Mouse (Mus musculus) layer of hippocampus, adult 9-10 months (tissue): Measurements from ENCODE around the gene Gca.

Experiments
- DNase-seq: peaks from one replicate; pipeline ENCODE4 v3.0.0; 2022; ENCODE audit warnings: low spot score

Gca gene

GRCm38 (mm10) chr2:62664135-62664670 lies at the start of gene Gca:
Gene Gca (plus strand): TSS chr2:62664285.
- DNase-seq, result peak; percentile 68

- DNase-seq, result no peak
These were observed 45.1 kb upstream of the Gca start for GRCm38 (mm10) chr2:62618934-62619341.

GRCm38 (mm10) chr2:62619679-62620078 lies 44.4 kb upstream of the Gca start:
- no peak for DNase-seq

- DNase-seq, result no peak
These were observed 41.1 kb upstream of the Gca start for GRCm38 (mm10) chr2:62623024-62623441.

GRCm38 (mm10) chr2:62627728-62628127 lies 36.4 kb upstream of the Gca start:
- no peak for DNase-seq

- DNase-seq, result peak; percentile 40
These were observed 35.7 kb upstream of the Gca start for GRCm38 (mm10) chr2:62628356-62628755.

GRCm38 (mm10) chr2:62630446-62630845 lies 33.6 kb upstream of the Gca start:
- peak; percentile 30 for DNase-seq

GRCm38 (mm10) chr2:62639869-62640268 lies 24.2 kb upstream of the Gca start:
- no peak for DNase-seq

- no peak for DNase-seq
These were observed 20.4 kb upstream of the Gca start for GRCm38 (mm10) chr2:62643405-62644305.

- no peak for DNase-seq
These were observed 19.2 kb upstream of the Gca start for GRCm38 (mm10) chr2:62644891-62645290.

GRCm38 (mm10) chr2:62645475-62645874 lies 18.6 kb upstream of the Gca start:
- DNase-seq, result no peak

GRCm38 (mm10) chr2:62646014-62646645 lies 18.0 kb upstream of the Gca start, which contains the start of gene Ifih1:
Gene Ifih1 (minus strand): TSS chr2:62646255.
- no peak for DNase-seq

GRCm38 (mm10) chr2:62646671-62647289 lies 17.3 kb upstream of the Gca start:
- no peak for DNase-seq

- no peak for DNase-seq
These were observed 12.2 kb upstream of the Gca start for GRCm38 (mm10) chr2:62651890-62652289.

GRCm38 (mm10) chr2:62652466-62652865 lies 11.6 kb upstream of the Gca start:
- no peak for DNase-seq

- DNase-seq, result peak; percentile 60
These were observed 9.4 kb upstream of the Gca start for GRCm38 (mm10) chr2:62654519-62655338.

- DNase-seq, result no peak
These were observed 8.0 kb upstream of the Gca start for GRCm38 (mm10) chr2:62656072-62656471.

GRCm38 (mm10) chr2:62660565-62660964 lies 3.5 kb upstream of the Gca start:
- DNase-seq, result no peak

GRCm38 (mm10) chr2:62662560-62662959 lies 1.5 kb upstream of the Gca start:
- DNase-seq, result no peak

GRCm38 (mm10) chr2:62664839-62665238 lies 754 bp downstream of the Gca start:
- DNase-seq, result no peak

GRCm38 (mm10) chr2:62665536-62665935 lies 1.5 kb downstream of the Gca start:
- DNase-seq, result no peak

- DNase-seq, result no peak
These were observed 5.8 kb downstream of the Gca start for GRCm38 (mm10) chr2:62669848-62670247.
